Mouse (Mus musculus) lung, adult 2 months (tissue): ENCODE measurements around the gene Arid5b. TPM values are rescaled to one million over a fixed set of nuclear protein-coding genes. Genes with fewer than 3 reads are reported as not detected.
A peak's percentile ranks its signal among the peaks of the same experiment; 100 is the strongest.

Experiments
- DNase-seq: peaks from one replicate; pipeline ENCODE4 v3.0.0; 2022
- H3K4me1 ChIP-seq: fragments of 200-500 bp; 2 replicates; pipeline ENCODE4 v1.6.1; 2011; ENCODE audit warnings: low read length; ENCODE audit not compliant: control insufficient read depth, insufficient read depth
- H3K4me3 ChIP-seq: fragments of 200-500 bp; replicated peaks from 2 replicates; pipeline ENCODE3; 2011; ENCODE audit warnings: low read depth, mild to moderate bottlenecking, control low read depth, low read length; ENCODE audit errors: extremely low read depth
- CTCF ChIP-seq: fragments of 200-500 bp; IDR thresholded peaks from 2 replicates; pipeline ENCODE4 v1.5.1; 2011; ENCODE audit warnings: mild to moderate bottlenecking, low read length, control low read depth; ENCODE audit not compliant: insufficient read depth
- POLR2A ChIP-seq: fragments of 200-500 bp; IDR thresholded peaks from 2 replicates; pipeline ENCODE4 v1.6.1; 2011; ENCODE audit warnings: low read depth, mild to moderate bottlenecking, control low read depth, low read length, borderline replicate concordance; ENCODE audit errors: extremely low read depth
- WGBS: fragments of 180-500 bp; shearing (Covaris S2); methylation state at CpG from one replicate; pipeline ENCODE4 v1.1.7; 2018; 5-methylcytosine and 5-hydroxymethylcytosine counted together
- polyA plus RNA-seq: library from polyadenylated mRNA; depleted of rRNA; stranded (reverse); fragments of >200 nt; gene quantifications from 2 replicates; pipeline ENCODE4 v1.2.3, GENCODE M21; 2012

Arid5b gene
- polyA plus RNA-seq, 1 experiment, result 20.1 TPM

GRCm38 (mm10) chr10:68064571-68064970 is 214.0 kb downstream of the Arid5b start:
- Histone ChIP-seq H3K4me1 (no peaks in the 10 kb centered on the region; the same call in 1 of the 2 replicates), H3K4me3 (no peak overlapping the region)
- 91% methylated on average over 10 of the region's 10 CpGs for WGBS
- no peak for DNase-seq
- TF ChIP-seq CTCF, result no peak
- TF ChIP-seq POLR2A, result no peak

DNA sequence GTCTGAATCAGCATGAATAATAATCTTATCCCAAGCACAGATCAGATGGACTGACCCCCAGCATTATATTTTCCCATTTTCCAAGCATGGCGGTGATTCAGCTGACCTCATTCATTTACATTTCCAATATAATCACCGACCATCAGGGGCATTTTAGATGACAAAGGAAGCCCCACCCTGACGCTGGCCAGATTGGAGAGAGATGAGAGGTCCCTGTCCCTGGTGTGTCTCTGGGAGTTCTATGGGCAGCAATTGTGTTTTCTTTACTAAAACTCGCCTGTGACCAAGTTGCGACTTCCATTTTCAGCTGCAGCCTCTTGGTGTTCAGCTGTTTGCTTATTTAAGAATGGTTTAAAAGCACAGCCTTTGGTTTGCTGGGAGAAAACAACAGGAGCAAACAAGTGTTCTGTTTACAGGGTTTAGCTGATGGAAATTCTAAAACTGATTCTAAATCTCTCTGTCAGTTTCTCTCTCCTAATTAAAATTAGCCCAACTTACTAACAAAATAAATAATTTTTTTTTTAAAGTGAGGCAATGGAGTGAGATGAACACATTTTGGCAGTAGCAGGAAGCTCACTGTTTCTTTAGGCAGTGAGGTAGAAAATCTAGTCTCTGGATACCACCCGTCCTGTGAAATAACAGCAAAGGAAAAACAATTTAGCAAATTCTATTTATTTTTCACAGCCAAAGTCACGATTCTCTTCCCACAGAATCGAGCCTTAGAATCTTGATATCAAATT is 214.6 kb downstream of the Arid5b start:
- no peaks in the 10 kb centered on the region; the same call in 1 of the 2 replicates for H3K4me1 ChIP-seq
- WGBS, result 33% methylated on average over 8 of the region's 8 CpGs
- no peak overlapping the region for H3K4me3 ChIP-seq
- TF ChIP-seq POLR2A (no peak), CTCF (no peak)
- DNase-seq, result no peak

- TF ChIP-seq CTCF (no peak), POLR2A (no peak)
- 68% methylated on average over 8 of the region's 8 CpGs for WGBS
Observed at GRCm38 (mm10) chr10:68061249-68061615, 217.3 kb downstream of the Arid5b start.

GRCm38 (mm10) chr10:68060590-68061248 is 217.8 kb downstream of the Arid5b start:
- H3K4me3 ChIP-seq, result no peak overlapping the region
- 29% methylated on average over 16 of the region's 16 CpGs for WGBS
- peak; percentile 43 for DNase-seq
- H3K4me1 ChIP-seq, result no peaks in the 10 kb centered on the region; the same call in 1 of the 2 replicates
- TF ChIP-seq POLR2A (no peak), CTCF (no peak)

More at GRCm38 (mm10) chr10:68061249-68061615, 217.3 kb downstream of the Arid5b start:
- Histone ChIP-seq H3K4me1 (no peaks in the 10 kb centered on the region; the same call in 1 of the 2 replicates), H3K4me3 (no peak overlapping the region)
- no peak for DNase-seq

DNA sequence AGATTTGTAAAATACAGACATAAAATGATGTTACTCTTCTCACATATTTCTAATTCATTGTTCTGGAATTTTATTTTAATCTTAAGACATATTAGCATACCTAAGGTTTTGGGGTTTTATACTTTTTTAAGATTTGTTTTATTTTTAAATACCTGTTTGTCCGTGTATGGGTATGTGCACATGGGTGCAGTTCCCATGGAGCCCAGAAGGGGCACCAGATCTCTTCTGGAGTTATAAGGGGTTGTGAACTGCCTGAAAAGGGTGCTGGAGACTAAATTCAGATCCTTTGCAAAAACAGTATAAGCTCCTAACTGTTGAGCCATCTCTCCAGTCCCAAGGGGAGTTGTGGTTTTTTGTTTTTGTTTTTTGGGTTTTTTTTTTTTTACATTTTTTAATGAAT is 220.2 kb downstream of the Arid5b start:
- 91% methylated on average over 1 of the region's 1 CpGs for WGBS
- DNase-seq, result no peak
- Histone ChIP-seq H3K4me1 (no peaks in the 10 kb centered on the region; the same call in 1 of the 2 replicates), H3K4me3 (no peak overlapping the region)
- no peak for TF ChIP-seq CTCF
- no peak for TF ChIP-seq POLR2A

DNA sequence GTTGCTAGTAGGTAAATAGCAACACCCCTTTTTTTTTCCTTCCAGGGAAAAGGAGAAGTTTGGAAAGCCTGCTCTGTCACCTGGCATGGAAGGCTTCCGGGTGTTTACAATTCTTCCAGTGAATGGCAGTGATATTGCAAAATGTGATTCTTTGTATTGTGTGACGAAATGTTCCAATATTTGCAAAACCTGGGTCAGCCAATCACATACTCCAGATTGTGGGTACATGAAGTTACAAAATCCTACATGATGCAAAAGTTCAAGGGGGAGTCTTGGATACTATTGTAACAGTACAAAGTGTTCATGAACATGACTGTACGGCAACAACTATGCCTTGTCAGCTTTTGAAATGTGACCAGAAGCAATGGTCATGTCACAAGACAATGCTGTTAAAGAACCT is 220.7 kb downstream of the Arid5b start:
- WGBS, result 52% methylated on average over 3 of the region's 3 CpGs
- TF ChIP-seq POLR2A (no peak), CTCF (no peak)
- DNase-seq, result no peak
- Histone ChIP-seq H3K4me3 (no peak overlapping the region), H3K4me1 (no peaks in the 10 kb centered on the region; the same call in 1 of the 2 replicates)

GRCm38 (mm10) chr10:68054706-68055105 is 223.8 kb downstream of the Arid5b start:
- DNase-seq, result no peak
- H3K4me3 ChIP-seq, result no peak overlapping the region
- 76% methylated on average over 6 of the region's 6 CpGs for WGBS
- TF ChIP-seq CTCF (no peak), POLR2A (no peak)
- H3K4me1 ChIP-seq, result no peaks in the 10 kb centered on the region; the same call in 1 of the 2 replicates

GRCm38 (mm10) chr10:68054131-68054530 is 224.4 kb downstream of the Arid5b start:
- no peak overlapping the region for H3K4me3 ChIP-seq
- WGBS, result 72% methylated on average over 5 of the region's 5 CpGs
- H3K4me1 ChIP-seq, result no peaks in the 10 kb centered on the region; the same call in 1 of the 2 replicates
- no peak for TF ChIP-seq CTCF
- no peak for TF ChIP-seq POLR2A
- DNase-seq, result no peak

DNA sequence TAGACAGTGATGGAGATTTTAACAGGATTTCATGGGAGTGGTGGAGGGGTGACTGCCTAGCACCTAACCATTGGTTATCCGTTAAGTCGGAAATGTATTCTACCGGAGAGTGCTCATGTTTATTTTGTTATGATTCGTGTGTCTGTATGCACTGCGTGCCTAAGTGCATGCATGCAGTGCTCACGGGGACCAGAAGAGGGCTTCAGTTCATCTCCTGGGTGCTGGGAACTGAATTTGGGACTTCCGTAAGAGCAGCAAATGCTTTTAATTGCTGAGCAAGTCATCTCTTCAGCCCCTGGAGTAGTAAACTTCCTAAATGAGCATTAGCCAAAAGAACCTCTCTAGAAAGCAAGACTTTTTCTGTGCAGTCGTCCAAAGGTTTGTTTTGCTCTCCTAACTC is 226.2 kb downstream of the Arid5b start:
- WGBS, result 85% methylated on average over 8 of the region's 8 CpGs

More for the DNA sequence above, 226.2 kb downstream of the Arid5b start:
- TF ChIP-seq POLR2A, result no peak
- TF ChIP-seq CTCF, result no peak
- no peak for DNase-seq
- Histone ChIP-seq H3K4me3 (no peak overlapping the region), H3K4me1 (no peaks in the 10 kb centered on the region; the same call in 1 of the 2 replicates)
